Mouse (Mus musculus) heart, embryonic 13.5 days (tissue): ENCODE measurements around the gene Rxfp3. TPM values are rescaled to one million over a fixed set of nuclear protein-coding genes. Genes with fewer than 3 reads are reported as not detected.

ENCODE experiments used
- ATAC-seq: fragments of 200-750 bp; cut with Nextera tagmentation; 2 replicates; pipeline ENCODE4 v1.8.0; 2017; ENCODE audit warnings: moderate TSS enrichment; ENCODE audit not compliant: insufficient number of reproducible peaks, low FRiP score, low TSS enrichment; ENCODE audit errors: extremely low read depth
- H3K27ac ChIP-seq: fragments of 300-500 bp; sonication (generic); replicated peaks from 2 replicates; pipeline ENCODE4 v1.5.1; 2015; ENCODE audit warnings: moderate library complexity, mild to moderate bottlenecking, inconsistent platforms
- H3K27me3 ChIP-seq: fragments of 300-500 bp; sonication (generic); replicated peaks from 2 replicates; pipeline ENCODE4 v1.6.1; 2015; ENCODE audit warnings: mild to moderate bottlenecking, inconsistent platforms
- H3K36me3 ChIP-seq: fragments of 300-500 bp; sonication (generic); 2 replicates; pipeline ENCODE4 v1.6.1; 2015; ENCODE audit warnings: mild to moderate bottlenecking, inconsistent platforms
- H3K4me1 ChIP-seq: fragments of 300-500 bp; sonication (generic); 2 replicates; pipeline ENCODE4 v1.6.1; 2015; ENCODE audit warnings: inconsistent platforms
- H3K4me2 ChIP-seq: fragments of 300-500 bp; sonication (generic); 2 replicates; pipeline ENCODE4 v1.6.1; 2015; ENCODE audit warnings: inconsistent platforms, mild to moderate bottlenecking, moderate library complexity
- H3K4me3 ChIP-seq: fragments of 300-500 bp; sonication (generic); 2 replicates; pipeline ENCODE4 v1.5.1; 2015; ENCODE audit warnings: moderate library complexity, mild to moderate bottlenecking, inconsistent platforms
- H3K9ac ChIP-seq: fragments of 300-500 bp; sonication (generic); 2 replicates; pipeline ENCODE4 v1.6.1; 2015; ENCODE audit warnings: inconsistent platforms, mild to moderate bottlenecking, moderate library complexity
- H3K9me3 ChIP-seq: fragments of 300-500 bp; sonication (generic); 2 replicates; pipeline ENCODE4 v1.6.1; 2016; ENCODE audit warnings: inconsistent platforms
- WGBS: fragments of 180-500 bp; shearing (Covaris S2); methylation state at CpG from one replicate; pipeline ENCODE4 v1.1.7; 2015; ENCODE audit warnings: mixed read lengths; 5-methylcytosine and 5-hydroxymethylcytosine counted together
- polyA plus RNA-seq: library from polyadenylated mRNA; unstranded; fragments of >200 nt; fragmentation: Nextera tagmentation; extraction: Ambion mirVana; gene quantifications from 2 replicates; pipeline ENCODE4 v1.2.1, GENCODE M21; 2015

Gene Rxfp3
- 0.07 TPM in 1 of 2 replicates, not detected in the other for polyA plus RNA-seq

DNA sequence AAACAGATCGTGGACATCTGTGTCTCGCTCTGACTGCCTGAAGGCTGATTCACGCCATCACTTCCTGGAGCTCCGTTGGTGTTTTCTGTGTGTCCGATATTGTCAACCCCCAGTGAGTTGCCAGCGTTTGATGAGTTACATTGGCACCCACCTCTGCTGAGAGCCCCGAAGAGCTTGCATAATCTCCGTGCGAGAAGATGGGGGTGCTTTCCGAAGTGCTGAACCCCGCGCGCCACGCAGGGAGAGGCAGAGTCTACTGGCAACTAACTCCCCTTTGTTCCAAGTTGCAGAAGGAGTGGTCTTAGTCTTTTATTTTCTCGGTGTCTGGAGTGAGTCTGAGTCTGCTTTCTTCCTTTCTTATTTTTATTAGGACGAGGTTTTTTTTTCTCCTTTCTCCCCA, at the start of gene Rxfp3:
TSS of gene Rxfp3 (minus strand) at position 281 of the 400 bp plus-strand sequence.
- H3K4me1 ChIP-seq, result peaks cover 25% of the 10 kb centered on the region
- peaks cover 57% of the 10 kb centered on the region for H3K27me3 ChIP-seq
- H3K27ac ChIP-seq, result no peak within 1 kb of the TSS
- H3K9ac ChIP-seq, result no peak within 1 kb of the TSS
- peak within 1 kb of the TSS; percentile 47 for H3K4me3 ChIP-seq
- H3K4me2 ChIP-seq, result peak within 1 kb of the TSS; percentile 67
- H3K36me3 ChIP-seq, result no peaks in the 10 kb centered on the region
- WGBS, result 7% methylated on average over 16 of the region's 16 CpGs
- no peaks in the 10 kb centered on the region for H3K9me3 ChIP-seq
- no peak for ATAC-seq

GRCm38 (mm10) chr15:11084993-11085365, 47.2 kb upstream of the Rxfp3 start:
- no peak overlapping the region for H3K4me2 ChIP-seq
- no peak for ATAC-seq
- no peaks in the 10 kb centered on the region for H3K9me3 ChIP-seq
- WGBS, result 42% methylated on average over 1 of the region's 1 CpGs
- H3K4me1 ChIP-seq, result peaks cover 8% of the 10 kb centered on the region; the same call in 1 of the 2 replicates
- H3K4me3 ChIP-seq, result no peak overlapping the region
- H3K27me3 ChIP-seq, result no peaks in the 10 kb centered on the region
- H3K9ac ChIP-seq, result no peak overlapping the region
- 0 out of 2 replicates have a peak overlapping the region, but pooled peaks have one; percentile 28 for H3K27ac ChIP-seq
- no peaks in the 10 kb centered on the region for H3K36me3 ChIP-seq

- H3K27me3 ChIP-seq, result no peaks in the 10 kb centered on the region
- no peaks in the 10 kb centered on the region for H3K36me3 ChIP-seq
- H3K4me2 ChIP-seq, result no peak overlapping the region
- H3K9ac ChIP-seq, result no peak overlapping the region
- 0 out of 2 replicates have a peak overlapping the region, but pooled peaks have one; percentile 28 for H3K27ac ChIP-seq
- no peaks in the 10 kb centered on the region for H3K9me3 ChIP-seq
- WGBS, result 41% methylated on average over 9 of the region's 9 CpGs
- H3K4me3 ChIP-seq, result no peak overlapping the region
- peaks cover 8% of the 10 kb centered on the region; the same call in 1 of the 2 replicates for H3K4me1 ChIP-seq
- ATAC-seq, result no peak
Measured at GRCm38 (mm10) chr15:11084241-11084992, 46.6 kb upstream of the Rxfp3 start.

DNA sequence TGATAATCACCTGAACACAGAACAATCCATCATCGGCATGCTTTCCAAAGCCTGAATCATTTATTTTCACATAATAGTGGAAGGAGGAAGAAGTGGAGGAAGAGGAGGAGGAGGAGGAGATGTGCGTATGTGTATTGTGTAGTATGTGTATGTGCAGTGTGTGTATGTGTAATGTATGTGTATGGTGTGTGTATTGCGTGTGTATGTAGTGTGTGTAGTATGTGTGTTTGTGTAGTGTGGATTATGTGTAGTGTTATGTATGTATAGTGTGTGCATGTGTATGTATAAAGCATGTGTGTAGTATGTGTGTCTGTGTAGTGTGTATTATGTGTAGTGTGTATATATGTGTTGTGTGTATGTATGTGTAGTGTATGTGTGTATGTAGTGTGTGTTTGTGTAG, 45.9 kb upstream of the Rxfp3 start:
- Histone ChIP-seq H3K4me3 (no peak overlapping the region), H3K4me1 (peaks cover 8% of the 10 kb centered on the region; the same call in 1 of the 2 replicates), H3K27me3 (no peaks in the 10 kb centered on the region), H3K36me3 (no peaks in the 10 kb centered on the region), H3K4me2 (no peak overlapping the region), H3K9ac (no peak overlapping the region), H3K9me3 (no peaks in the 10 kb centered on the region), H3K27ac (no peak overlapping the region)
- no peak for ATAC-seq
- 81% methylated on average over 3 of the region's 3 CpGs for WGBS

DNA sequence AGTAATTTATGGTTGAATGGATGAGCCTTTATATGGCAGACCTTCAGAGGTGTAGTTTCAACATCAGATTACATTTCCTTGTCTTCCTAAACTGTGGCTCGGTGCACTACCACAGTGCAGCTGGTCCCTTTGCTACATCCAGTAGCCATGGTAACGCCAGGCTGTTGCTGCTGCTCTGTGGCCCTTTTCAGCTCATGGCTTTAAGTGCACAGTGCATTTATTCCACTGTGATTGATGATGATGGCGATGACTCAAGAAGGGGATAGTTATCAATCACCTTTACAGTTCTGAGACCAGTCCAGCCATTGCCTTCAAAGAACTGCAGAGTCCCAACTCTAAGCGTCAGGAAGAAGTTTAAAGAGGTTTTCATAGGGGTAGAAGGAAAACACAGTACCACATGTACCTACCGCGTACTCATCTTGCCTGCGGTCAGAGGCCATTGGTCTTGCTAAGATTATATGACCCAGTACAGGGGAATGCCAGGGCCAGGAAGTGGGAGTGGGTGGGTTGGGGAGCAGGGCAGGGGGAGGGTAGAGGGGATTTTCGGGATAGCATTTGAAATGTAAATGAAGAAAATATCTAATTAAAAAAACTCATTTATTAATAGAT, 45.3 kb upstream of the Rxfp3 start:
- no peak overlapping the region for H3K9ac ChIP-seq
- H3K27me3 ChIP-seq, result no peaks in the 10 kb centered on the region
- H3K4me2 ChIP-seq, result no peak overlapping the region
- H3K4me1 ChIP-seq, result peaks cover 8% of the 10 kb centered on the region; the same call in 1 of the 2 replicates
- no peak for ATAC-seq
- no peaks in the 10 kb centered on the region for H3K36me3 ChIP-seq
- H3K27ac ChIP-seq, result no peak overlapping the region
- WGBS, result 76% methylated on average over 8 of the region's 8 CpGs
- H3K9me3 ChIP-seq, result no peaks in the 10 kb centered on the region
- no peak overlapping the region for H3K4me3 ChIP-seq

DNA sequence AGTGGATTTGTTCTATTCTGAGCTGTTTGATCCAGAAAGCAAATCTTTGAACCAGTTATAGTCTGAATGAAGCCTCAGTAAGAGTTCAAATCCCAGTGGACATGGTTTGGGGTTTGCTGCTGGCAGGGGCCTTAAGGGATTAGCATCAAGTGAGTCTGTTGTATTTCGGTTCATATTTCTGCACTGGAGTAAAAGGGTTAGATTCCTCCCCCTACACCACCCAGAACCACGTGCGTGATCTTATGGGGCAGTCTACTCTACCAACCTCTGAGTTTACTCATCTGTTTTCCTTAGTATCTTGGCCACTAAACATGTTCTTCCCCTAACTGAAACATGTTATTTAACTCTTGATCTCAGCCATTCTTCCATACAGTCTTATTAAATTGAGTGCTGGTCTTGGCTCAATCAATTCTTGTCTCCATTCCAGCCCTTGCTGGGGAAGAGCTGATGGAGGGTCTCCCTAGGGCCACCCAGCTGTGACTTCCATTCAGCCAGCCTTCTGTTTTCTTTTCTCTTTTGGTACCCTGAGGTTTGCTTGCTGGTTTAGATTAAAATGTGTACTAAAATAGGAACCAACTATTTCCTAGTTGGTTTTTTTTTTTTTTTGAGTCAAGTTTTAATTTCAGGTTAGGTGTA, 38.1 kb upstream of the Rxfp3 start:
- 71% methylated on average over 3 of the region's 3 CpGs for WGBS
- H3K36me3 ChIP-seq, result no peaks in the 10 kb centered on the region
- no peaks in the 10 kb centered on the region for H3K9me3 ChIP-seq

DNA sequence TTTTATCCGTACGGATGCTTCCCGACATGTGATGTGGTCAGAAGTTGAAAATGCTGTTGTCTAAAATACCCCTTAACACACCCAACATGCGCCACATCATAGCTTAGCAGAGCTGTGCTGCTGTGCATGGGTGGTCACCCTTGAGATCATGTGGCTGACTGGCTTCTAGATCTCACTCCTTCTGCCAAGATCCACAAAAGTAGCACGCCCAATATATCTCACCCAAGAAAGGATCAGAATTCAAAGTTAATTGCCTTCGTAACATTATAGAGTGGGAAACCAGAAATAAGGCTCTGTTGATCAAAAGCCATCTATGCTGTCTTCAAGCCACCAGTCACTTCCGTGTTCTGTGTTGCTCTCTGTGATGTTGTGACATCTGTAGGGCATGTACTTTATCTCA, 30.1 kb upstream of the Rxfp3 start:
- no peak overlapping the region for H3K27ac ChIP-seq
- H3K9me3 ChIP-seq, result no peaks in the 10 kb centered on the region
- no peak overlapping the region for H3K9ac ChIP-seq
- H3K4me1 ChIP-seq, result peaks cover 19% of the 10 kb centered on the region
- ATAC-seq, result no peak
- no peaks in the 10 kb centered on the region for H3K36me3 ChIP-seq
- no peak overlapping the region for H3K4me2 ChIP-seq
- 77% methylated on average over 7 of the region's 7 CpGs for WGBS
- H3K27me3 ChIP-seq, result no peaks in the 10 kb centered on the region
- no peak overlapping the region for H3K4me3 ChIP-seq

More for the DNA sequence above, 38.1 kb upstream of the Rxfp3 start:
- no peak overlapping the region for H3K27ac ChIP-seq
- no peak overlapping the region for H3K4me3 ChIP-seq
- no peaks in the 10 kb centered on the region for H3K27me3 ChIP-seq
- H3K9ac ChIP-seq, result no peak overlapping the region
- ATAC-seq, result no peak
- H3K4me1 ChIP-seq, result no peaks in the 10 kb centered on the region
- no peak overlapping the region for H3K4me2 ChIP-seq

DNA sequence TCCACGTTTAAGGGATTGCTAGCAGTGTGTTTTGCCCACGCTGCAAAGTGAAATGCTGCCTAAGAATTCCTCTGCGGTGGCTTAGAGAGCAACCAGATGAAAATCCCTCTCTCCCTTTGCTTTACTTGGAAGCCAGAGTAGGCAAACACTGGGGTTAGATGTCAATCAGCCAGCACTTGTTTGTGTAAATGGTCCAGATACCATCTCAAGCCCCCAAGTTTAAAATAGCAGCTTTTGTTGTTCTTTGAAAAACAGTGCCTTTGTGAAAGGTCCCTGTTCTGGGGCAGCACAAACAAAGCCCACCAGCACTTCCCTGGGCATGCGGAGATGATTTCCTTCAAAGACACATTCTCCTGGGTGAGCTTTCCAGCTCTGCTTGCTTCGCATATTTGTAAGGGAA, 28.5 kb upstream of the Rxfp3 start:
- peak overlapping the region; percentile 87 for H3K4me2 ChIP-seq
- peaks cover 19% of the 10 kb centered on the region for H3K4me1 ChIP-seq
- no peaks in the 10 kb centered on the region for H3K27me3 ChIP-seq
- no peaks in the 10 kb centered on the region for H3K36me3 ChIP-seq
- no peak for ATAC-seq
- peak overlapping the region; percentile 83 for H3K9ac ChIP-seq
- H3K9me3 ChIP-seq, result no peaks in the 10 kb centered on the region
- H3K27ac ChIP-seq, result no peak overlapping the region
- H3K4me3 ChIP-seq, result peak overlapping the region; percentile 60
- WGBS, result 16% methylated on average over 5 of the region's 5 CpGs

DNA sequence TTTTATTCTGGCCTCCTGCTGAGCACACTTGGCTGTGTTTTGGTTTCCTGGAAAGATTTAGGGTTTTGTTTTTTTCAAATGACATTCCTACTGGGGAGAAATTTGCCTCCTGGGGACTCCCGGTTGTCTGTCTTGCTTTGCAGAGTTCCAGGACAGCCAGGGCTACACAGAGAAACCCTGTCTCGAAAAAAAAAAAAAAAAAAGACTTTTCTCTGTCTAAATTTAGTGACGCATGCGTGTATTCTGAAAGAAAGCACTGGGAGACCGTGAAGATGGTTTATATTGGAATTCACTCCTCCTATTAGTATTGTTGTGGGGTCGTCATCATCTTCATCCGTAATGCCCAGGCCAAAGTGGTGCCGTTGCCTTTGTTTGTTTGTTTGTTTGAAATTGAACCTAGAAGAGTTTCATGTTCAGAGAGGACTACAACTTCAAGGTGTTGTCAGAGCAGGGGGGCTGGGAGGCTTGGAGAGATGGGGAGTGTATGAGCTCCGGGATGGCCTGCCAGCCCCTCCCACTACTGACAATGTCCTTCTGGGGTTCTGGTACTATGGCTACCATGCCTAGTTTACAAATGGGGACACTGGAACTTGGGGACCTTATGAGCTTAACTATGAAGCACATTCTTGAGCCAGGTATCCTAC, 27.9 kb upstream of the Rxfp3 start:
- no peak for ATAC-seq
- Histone ChIP-seq H3K27ac (peak overlapping the region; percentile 82), H3K27me3 (no peaks in the 10 kb centered on the region), H3K36me3 (no peaks in the 10 kb centered on the region), H3K9me3 (no peaks in the 10 kb centered on the region), H3K4me2 (peak overlapping the region; percentile 87), H3K4me3 (peak overlapping the region; percentile 60), H3K4me1 (peaks cover 19% of the 10 kb centered on the region), H3K9ac (peak overlapping the region; percentile 83)
- 5% methylated on average over 9 of the region's 9 CpGs for WGBS

DNA sequence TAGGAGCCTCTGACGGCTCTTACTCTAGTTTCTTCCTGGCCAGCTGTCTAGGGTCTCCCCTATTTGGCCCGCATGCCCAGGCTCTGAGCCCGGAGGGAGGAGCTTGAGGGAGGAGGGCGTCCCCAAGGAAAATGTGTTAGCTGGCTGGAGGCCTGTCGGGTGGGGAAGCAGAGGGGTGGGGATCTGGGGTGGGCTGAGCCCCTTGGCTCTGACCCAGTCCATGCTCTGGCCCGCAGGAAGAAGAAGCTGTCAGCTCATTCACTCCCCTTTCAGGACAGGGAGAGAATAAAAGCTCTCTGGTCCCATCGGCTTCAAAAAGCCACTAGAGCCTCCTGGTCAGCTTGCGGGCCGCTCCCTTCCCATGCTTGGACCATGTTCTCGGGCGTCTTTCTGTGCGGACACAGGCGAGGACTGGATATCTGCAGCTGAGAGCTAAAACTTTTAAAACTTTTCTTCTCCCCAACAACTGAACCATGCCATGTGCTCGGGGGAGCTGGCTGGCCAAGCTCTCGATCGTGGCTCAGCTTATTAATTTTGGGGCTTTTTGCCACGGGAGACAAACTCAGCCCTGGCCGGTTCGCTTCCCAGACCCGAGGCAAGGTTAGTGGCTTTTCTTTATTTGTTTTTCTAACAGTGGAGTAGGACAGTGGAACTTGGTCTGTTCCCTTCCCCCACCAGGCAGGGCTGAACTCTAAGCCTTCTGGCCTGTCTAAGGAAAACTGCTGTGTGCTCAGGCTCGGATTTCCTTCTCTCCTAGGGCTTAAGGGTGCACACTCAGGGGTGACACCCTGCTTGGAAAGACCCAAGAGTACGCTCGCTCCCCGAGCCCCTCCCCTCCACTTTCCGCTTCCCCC, 27.0 kb upstream of the Rxfp3 start, which contains the start of gene Adamts12:
TSS of gene Adamts12 (plus strand) at position 233 of the 854 bp plus-strand sequence.
- H3K9ac ChIP-seq, result peak within 1 kb of the TSS; percentile 83
- H3K27me3 ChIP-seq, result no peaks in the 10 kb centered on the region
- H3K27ac ChIP-seq, result peak within 1 kb of the TSS; percentile 82
- no peaks in the 10 kb centered on the region for H3K9me3 ChIP-seq
- WGBS, result 2% methylated on average over 25 of the region's 25 CpGs
- H3K36me3 ChIP-seq, result no peaks in the 10 kb centered on the region
- peak within 1 kb of the TSS; percentile 60 for H3K4me3 ChIP-seq
- peak within 1 kb of the TSS; percentile 87 for H3K4me2 ChIP-seq
- peaks cover 19% of the 10 kb centered on the region for H3K4me1 ChIP-seq
- peak; percentile 72; the same call in 1 of the 2 replicates for ATAC-seq
